Mouse (Mus musculus) CH12F3 (cell line): ENCODE measurements at regions not wholly inside any gene's neighbourhood (a gene's known extent, or its start where the extent isn't known, plus 50 kb on each side); places are given as distances from the start of the nearest gene placed in this dataset.

Experiments
- in situ Hi-C: fragments of 300-500 bp; cut with MboI; formaldehyde crosslinking; loops from 2 replicates; pipeline ENCODE4 v1.14.3; 2020; ENCODE audit warnings: low sequenced_read_pairs

GRCm38 (mm10) chr15:62798731-62799130 is 1046.2 kb downstream of the Gsdmc2 start:
- in situ Hi-C loops = no loop called here

- in situ Hi-C loops = no loop called here
Measured at GRCm38 (mm10) chr15:62793569-62793968, 1051.4 kb downstream of the Gsdmc2 start.

- in situ Hi-C loops = no loop called here
Measured at GRCm38 (mm10) chr15:62792084-62792483, 1052.9 kb downstream of the Gsdmc2 start.

GRCm38 (mm10) chr15:62787753-62788152 is 1057.2 kb downstream of the Gsdmc2 start:
- in situ Hi-C loops = no loop called here

GRCm38 (mm10) chr15:62786315-62786714 is 1058.7 kb downstream of the Gsdmc2 start:
- in situ Hi-C loops = no loop called here

- in situ Hi-C loops = no loop called here
Measured at GRCm38 (mm10) chr15:62784456-62785139, 1060.4 kb downstream of the Gsdmc2 start.

- in situ Hi-C loops = no loop called here
Measured at GRCm38 (mm10) chr15:62778899-62779298, 1066.1 kb downstream of the Gsdmc2 start.

GRCm38 (mm10) chr15:62752686-62753085 is 1092.3 kb downstream of the Gsdmc2 start:
- in situ Hi-C loops = no loop called here

- in situ Hi-C loops = no loop called here
Measured at GRCm38 (mm10) chr15:62743879-62744278, 1101.1 kb downstream of the Gsdmc2 start.

- in situ Hi-C loops = no loop called here
Measured at GRCm38 (mm10) chr15:62740746-62741145, 1104.2 kb downstream of the Gsdmc2 start.

GRCm38 (mm10) chr15:62735334-62735733 is 1109.6 kb downstream of the Gsdmc2 start:
- in situ Hi-C loops = no loop called here

GRCm38 (mm10) chr15:62734900-62735299 is 1110.1 kb downstream of the Gsdmc2 start:
- in situ Hi-C loops = no loop called here

GRCm38 (mm10) chr15:62730524-62730923 is 1114.5 kb downstream of the Gsdmc2 start:
- in situ Hi-C loops = no loop called here

- in situ Hi-C loops = no loop called here
Measured at GRCm38 (mm10) chr15:62714265-62714664, 1130.7 kb downstream of the Gsdmc2 start.

- in situ Hi-C loops = no loop called here
Measured at GRCm38 (mm10) chr15:62712543-62713131, 1132.3 kb downstream of the Gsdmc2 start.

GRCm38 (mm10) chr15:62712060-62712542 is 1132.9 kb downstream of the Gsdmc2 start:
- in situ Hi-C loops = no loop called here

- in situ Hi-C loops = no loop called here
Measured at GRCm38 (mm10) chr15:62709546-62709945, 1135.4 kb downstream of the Gsdmc2 start.

- in situ Hi-C loops = no loop called here
Measured at GRCm38 (mm10) chr15:62698559-62698958, 1146.4 kb downstream of the Gsdmc2 start.

- in situ Hi-C loops = no loop called here
Measured at GRCm38 (mm10) chr15:62694734-62695133, 1150.2 kb downstream of the Gsdmc2 start.

GRCm38 (mm10) chr15:62693671-62694070 is 1151.3 kb downstream of the Gsdmc2 start:
- in situ Hi-C loops = no loop called here

- in situ Hi-C loops = no loop called here
Measured at GRCm38 (mm10) chr15:62673410-62673809, 1171.6 kb downstream of the Gsdmc2 start.

- in situ Hi-C loops = no loop called here
Measured at GRCm38 (mm10) chr15:62670026-62670425, 1175.0 kb downstream of the Gsdmc2 start.
